Mouse (Mus musculus): ENCODE results near the gene Adad1.

- TF ChIP-seq CTCF (IDR thresholded peaks at IDR 0.05; ENCODE audit: low read depth, low read length) (no peak), POLR2A (IDR thresholded peaks at IDR 0.05; ENCODE audit: insufficient read depth, low read length) (no peak)
These were observed 25.3 kb upstream of the Adad1 start for GRCm38 (mm10) chr3:37037979-37038378.

Data from ES-Bruce4 (cell line).